Mouse (Mus musculus): ENCODE measurements around the gene Mta2. TPM values are rescaled to one million over a fixed set of nuclear protein-coding genes. Genes with fewer than 3 reads are reported as not detected.

The Mta2 gene
- total and polyA plus RNA-seq, 3 experiments = 116 to 171 (median 167) TPM

GRCm38 (mm10) chr19:8966590-8967372, 25.1 kb downstream of the Mta2 start, which contains the start of gene Eef1g (continued):
- no peak for TF ChIP-seq ZC3H11A (IDR thresholded peaks at IDR 0.05; ENCODE audit: low read depth, low read length)
- no peak for TF ChIP-seq TAL1 (IDR thresholded peaks at IDR 0.05; ENCODE audit: low read length)
- TF ChIP-seq JUND (IDR thresholded peaks at IDR 0.05; ENCODE audit: low read depth, low read length) = no peak
- TF ChIP-seq KAT2A (conservative IDR thresholded peaks at IDR 0.05; ENCODE audit: low read depth, low read length) = peak; percentile 85
- no peak; a peak in 1 of 4 replicates for TF ChIP-seq EP300 (IDR thresholded peaks at IDR 0.05; ENCODE audit: low read depth in 1 of 2, low read length in 2 of 2)
- peak; percentile 12; the same call in 1 of the 2 replicates for TF ChIP-seq SMC3 (IDR thresholded peaks at IDR 0.05; ENCODE audit: low read depth, low read length)
- TF ChIP-seq E2F4 (IDR thresholded peaks at IDR 0.05; ENCODE audit: borderline replicate concordance, low read depth, low read length) = no peak
- TF ChIP-seq MEF2A (IDR thresholded peaks at IDR 0.05; ENCODE audit: extremely low read depth, insufficient replicate concordance, low read depth, low read length, poor library complexity, severe bottlenecking) = no peak
- TF ChIP-seq POLR2AphosphoS2 (IDR thresholded peaks at IDR 0.05; ENCODE audit: low read length) = peak; percentile 95
- peak; percentile 4; the same call in 1 of the 2 replicates for TF ChIP-seq BHLHE40 (IDR thresholded peaks at IDR 0.05; ENCODE audit: borderline replicate concordance, low read depth, low read length)
- TF ChIP-seq ETS1 (IDR thresholded peaks at IDR 0.05; ENCODE audit: low read depth, low read length) = peak; percentile 35

GRCm38 (mm10) chr19:8967373-8967743, 25.7 kb downstream of the Mta2 start:
- Histone ChIP-seq H3K4me3 (ENCODE audit: control insufficient read depth in 1 of 2, insufficient read depth in 1 of 2, low read depth in 2 of 2, low read length in 2 of 2) (peak overlapping the region; percentile 91 to 93), H3K27me3 (ENCODE audit: control insufficient read depth in 1 of 2, insufficient read depth in 2 of 2, low read length in 2 of 2) (no peaks in the 10 kb centered on the region), H3K9ac (ENCODE audit: control insufficient read depth, low read depth, low read length, poor library complexity, severe bottlenecking) (peak overlapping the region; percentile 94), H3K4me1 (ENCODE audit: control insufficient read depth in 1 of 2, insufficient read depth in 2 of 2, low read length in 2 of 2) (peaks cover 6 to 25% of the 10 kb centered on the region in 2 experiments), H3K36me3 (ENCODE audit: control insufficient read depth in 1 of 2, insufficient read depth in 2 of 2, low read length in 2 of 2) (peaks cover 29 to 39% of the 10 kb centered on the region in 2 experiments), H3K79me2 (ENCODE audit: control insufficient read depth, insufficient read depth, low read length, poor library complexity) (peaks cover 51% of the 10 kb centered on the region), H3K27ac (ENCODE audit: control insufficient read depth, low read depth, low read length) (peak overlapping the region; percentile 81), H3K9me3 (replicated peaks; ENCODE audit: insufficient read depth, low read length) (no peaks in the 10 kb centered on the region)
- DNase-seq (ENCODE audit: low read depth, low spot score) = no peak
- TF ChIP-seq TBP (IDR thresholded peaks at IDR 0.05; ENCODE audit: low read depth, low read length) (no peak), CHD1 (IDR thresholded peaks at IDR 0.05; ENCODE audit: low read depth, low read length) (peak; percentile 96; the same call in 1 of the 2 replicates), POLR2AphosphoS5 (IDR thresholded peaks at IDR 0.05; ENCODE audit: borderline replicate concordance, low read depth, low read length) (0 out of 2 replicates have a peak, but pooled peaks have one; percentile 4), KAT2A (conservative IDR thresholded peaks at IDR 0.05; ENCODE audit: low read depth, low read length) (no peak), EP300 (IDR thresholded peaks at IDR 0.05; ENCODE audit: low read depth in 1 of 2, low read length in 2 of 2) (0 out of 4 replicates have a peak, but pooled peaks of 1 of the 2 experiments have one; percentile 11), NELFE (IDR thresholded peaks at IDR 0.05; ENCODE audit: low read depth, low read length) (no peak), JUND (IDR thresholded peaks at IDR 0.05; ENCODE audit: low read depth, low read length) (no peak), MAZ (IDR thresholded peaks at IDR 0.05; ENCODE audit: low read depth, low read length) (no peak), ELF1 (IDR thresholded peaks at IDR 0.05; ENCODE audit: low read depth, low read length) (no peak), POLR2A (IDR thresholded peaks at IDR 0.05; ENCODE audit: control insufficient read depth in 1 of 2, insufficient read depth in 1 of 2, low read depth in 1 of 2, low read length in 2 of 2, poor library complexity in 1 of 2) (peak in 1 of 2 experiments; percentile 53; a peak in 2 of 4 replicates), E2F4 (IDR thresholded peaks at IDR 0.05; ENCODE audit: borderline replicate concordance, low read depth, low read length) (no peak), SIN3A (IDR thresholded peaks at IDR 0.05; ENCODE audit: low read length) (0 out of 2 replicates have a peak, but pooled peaks have one; percentile 32)
